Mouse (Mus musculus) brain, embryonic 14.5 days (tissue): ENCODE data around the gene Midn.

Experiments
- CTCF ChIP-seq: fragments of 200-500 bp; IDR thresholded peaks from 2 replicates; pipeline ENCODE4 v1.5.1; 2012; ENCODE audit warnings: inconsistent platforms, mild to moderate bottlenecking, moderate library complexity, borderline replicate concordance; ENCODE audit not compliant: insufficient read depth, insufficient read length; ENCODE audit errors: extremely low read depth
- POLR2A ChIP-seq: fragments of 200-500 bp; IDR thresholded peaks from 2 replicates; pipeline ENCODE4 v1.6.1; 2012; ENCODE audit warnings: mild to moderate bottlenecking, inconsistent platforms, borderline replicate concordance; ENCODE audit not compliant: poor library complexity, insufficient read depth, insufficient read length, severe bottlenecking; ENCODE audit errors: extremely low read depth

- no peak for TF ChIP-seq CTCF
- 0 out of 2 replicates have a peak, but pooled peaks have one; percentile 9 for TF ChIP-seq POLR2A
These were observed 10.4 kb downstream of the Midn start for GRCm38 (mm10) chr10:80158307-80158986.
